Mouse (Mus musculus): Measurements from ENCODE around the gene Plekhh2. TPM values are rescaled to one million over a fixed set of nuclear protein-coding genes. Genes with fewer than 3 reads are reported as not detected.

The Plekhh2 gene
- polyA plus RNA-seq, 1 experiment: 9.0 TPM

Other genes with a start within 250 kb of the Plekhh2 start
- gene Thada, start 45.7 kb upstream of the Plekhh2 start, polyA plus RNA-seq (2012; rRNA removed): 5.1 and 6.1 TPM in 2 replicates
- 25.2 and 29.6 TPM in 2 replicates for gene Dync2li1, start 114.6 kb downstream of the Plekhh2 start, polyA plus RNA-seq (2012; rRNA removed)
- not detected in 2 replicates for gene Abcg8, start 164.4 kb downstream of the Plekhh2 start, polyA plus RNA-seq (2012; rRNA removed)
- gene Abcg5, start 171.1 kb downstream of the Plekhh2 start, polyA plus RNA-seq (2012; rRNA removed): 0.08 TPM in 1 of 2 replicates, not detected in the other

Measured in frontal cortex, adult 2 months (tissue).